ENCODE assay signal across 9 mouse cellular contexts in genomic region chr17:62939930-62940572, GRCm38 (mm10). TPM values are rescaled to one million over a fixed set of nuclear protein-coding genes. Genes with fewer than 3 reads are reported as not detected.
DNase-seq lines count a peak whose midpoint lies in the region; ATAC-seq and TF ChIP-seq lines count a peak whose summit lies in the region.
"Had no signal": no experiment of that assay in that cellular context is flagged by ENCODE, and none has a peak within 500 bp of the region (broad histone marks: within the 10 kb centered on the region; RNA-seq: fewer than 3 reads in every experiment).

No protein-coding gene starts in this region.

- peaks cover 10% of the 10 kb centered on the region; the same call in 1 of the 2 replicates for H3K4me1 ChIP-seq in lung, embryonic 16.5 days (replicated peaks; ENCODE audit: control insufficient read depth, insufficient read depth, low read length)
- peaks cover 30% of the 10 kb centered on the region for H3K4me1 ChIP-seq in forebrain, embryonic 10.5 days
- H3K4me1 ChIP-seq in limb, embryonic 14.5 days (ENCODE audit: control insufficient read depth, insufficient read depth, low read length), result peaks cover 8% of the 10 kb centered on the region; the same call in 1 of the 2 replicates

- ATAC-seq in lung, embryonic 16.5 days (ENCODE audit: low read depth), result no peak; the same call in 1 of the 2 replicates
- ATAC-seq in limb, embryonic 14.5 days (ENCODE audit: low FRiP score, low read depth), result peak; percentile 68; the same call in 1 of the 2 replicates

- no peak for TF ChIP-seq POLR2A in limb, embryonic 14.5 days (IDR thresholded peaks at IDR 0.05; ENCODE audit: borderline replicate concordance, extremely low read depth, insufficient read depth, insufficient read length)

- H3K4me2 ChIP-seq in lung, embryonic 16.5 days (ENCODE audit: low read depth, low read length), result peak overlapping the region; percentile 42
- peak overlapping the region; percentile 13 for H3K4me2 ChIP-seq in limb, embryonic 14.5 days (replicated peaks; ENCODE audit: low read depth, low read length, severe bottlenecking)

- DNase-seq in lung, postnatal 14 days, result no peak
- DNase-seq in forebrain, embryonic 10.5 days (ENCODE audit: extremely low spot score, low spot score), result peak; percentile 67
- no peak for DNase-seq in limb, embryonic 14.5 days (ENCODE audit: low spot score)
- DNase-seq in spleen, postnatal 4 days (ENCODE audit: low spot score in 2 of 2), result no peak
- DNase-seq in cerebellum, adult 18-20 months, result no peak
- no peak for DNase-seq in gastrocnemius, postnatal 4 days (ENCODE audit: low spot score in 2 of 2)
- DNase-seq: cerebellum, adult 8-10 months had no signal

- no peaks in the 10 kb centered on the region for H3K36me3 ChIP-seq in lung, embryonic 16.5 days (ENCODE audit: control insufficient read depth, insufficient read depth, low read length)
- no peaks in the 10 kb centered on the region for H3K36me3 ChIP-seq in forebrain, embryonic 10.5 days (replicated peaks)
- H3K36me3 ChIP-seq in limb, embryonic 14.5 days (ENCODE audit: control insufficient read depth, insufficient read depth, low read length), result no peaks in the 10 kb centered on the region

- WGBS in lung, embryonic 16.5 days, result 28% methylated on average over 18 of the region's 18 CpGs
- WGBS in forebrain, embryonic 10.5 days, result 4% methylated on average over 18 of the region's 18 CpGs
- WGBS in limb, embryonic 14.5 days, result 21% methylated on average over 18 of the region's 18 CpGs

- no peaks in the 10 kb centered on the region for H3K9me3 ChIP-seq in lung, embryonic 16.5 days (ENCODE audit: control insufficient read depth, low read length)
- H3K9me3 ChIP-seq in forebrain, embryonic 10.5 days, result no peaks in the 10 kb centered on the region
- no peaks in the 10 kb centered on the region for H3K9me3 ChIP-seq in limb, embryonic 14.5 days (ENCODE audit: control insufficient read depth, low read length)

- peak overlapping the region; percentile 28; the same call in 1 of the 2 replicates for H3K9ac ChIP-seq in lung, embryonic 16.5 days (ENCODE audit: low read length)
- H3K9ac ChIP-seq in limb, embryonic 14.5 days (ENCODE audit: low read depth, low read length, severe bottlenecking), result no peak overlapping the region

- no peak overlapping the region for H3K27ac ChIP-seq in lung, embryonic 16.5 days (ENCODE audit: low read length)
- peak overlapping the region; percentile 82 for H3K27ac ChIP-seq in forebrain, embryonic 10.5 days
- no peak overlapping the region for H3K27ac ChIP-seq in limb, embryonic 14.5 days (replicated peaks; ENCODE audit: low read depth, low read length)
- H3K27ac ChIP-seq: macrophage had no signal

- H3K4me3 ChIP-seq in lung, embryonic 16.5 days (ENCODE audit: low read length), result no peak overlapping the region
- peak overlapping the region; percentile 42 for H3K4me3 ChIP-seq in forebrain, embryonic 10.5 days
- no peak overlapping the region for H3K4me3 ChIP-seq in limb, embryonic 14.5 days (replicated peaks; ENCODE audit: low read length)

- H3K27me3 ChIP-seq in lung, embryonic 16.5 days (ENCODE audit: control insufficient read depth, insufficient read depth, low read depth, low read length), result no peaks in the 10 kb centered on the region
- peaks cover 17% of the 10 kb centered on the region for H3K27me3 ChIP-seq in forebrain, embryonic 10.5 days (ENCODE audit: poor library complexity, severe bottlenecking)
- H3K27me3 ChIP-seq in limb, embryonic 14.5 days (ENCODE audit: control insufficient read depth, insufficient read depth, low read length), result no peaks in the 10 kb centered on the region

RNA-seq across cellular contexts. Expression of gene Efna5, which starts 58.9 kb away (rescaled TPM):
- polyA plus RNA-seq in lung, embryonic 16.5 days (2015; fragmentation: Nextera tagmentation; extraction: Ambion mirVana), result 10.4 and 11.5 TPM in 2 replicates
- 44.9 and 52.8 TPM in 2 replicates for polyA plus RNA-seq in forebrain, embryonic 10.5 days (2016; fragmentation: Nextera tagmentation; extraction: Ambion mirVana)
- 22.8 and 25.1 TPM in 2 replicates for polyA plus RNA-seq in limb, embryonic 14.5 days (2012; rRNA removed)
- 64.8 and 78.5 TPM in 2 replicates for polyA plus RNA-seq in limb, embryonic 14.5 days (2014; fragmentation: Nextera tagmentation; extraction: Ambion mirVana)
- 1 to 10 TPM; 6.2 to 8.4 TPM for total RNA-seq in gastrocnemius, postnatal 4 days (2021)
- polyA plus RNA-seq: macrophage had no signal
